Mouse (Mus musculus) hindlimb bud, embryonic 11.5 days (tissue): ENCODE measurements at regions not wholly inside any gene's neighbourhood (a gene's known extent, or its start where the extent isn't known, plus 50 kb on each side); places are given as distances from the start of the nearest gene placed in this dataset.

ENCODE experiments used
- DNase-seq: peaks from one replicate; pipeline ENCODE4 v3.0.0-alpha.2; 2012; ENCODE audit warnings: low read depth, low spot score; ENCODE audit errors: extremely low spot score

- DNase-seq: peak; percentile 64
These were observed 100.2 kb upstream of the Ccnd2 start for GRCm38 (mm10) chr6:127252000-127252721.

DNA sequence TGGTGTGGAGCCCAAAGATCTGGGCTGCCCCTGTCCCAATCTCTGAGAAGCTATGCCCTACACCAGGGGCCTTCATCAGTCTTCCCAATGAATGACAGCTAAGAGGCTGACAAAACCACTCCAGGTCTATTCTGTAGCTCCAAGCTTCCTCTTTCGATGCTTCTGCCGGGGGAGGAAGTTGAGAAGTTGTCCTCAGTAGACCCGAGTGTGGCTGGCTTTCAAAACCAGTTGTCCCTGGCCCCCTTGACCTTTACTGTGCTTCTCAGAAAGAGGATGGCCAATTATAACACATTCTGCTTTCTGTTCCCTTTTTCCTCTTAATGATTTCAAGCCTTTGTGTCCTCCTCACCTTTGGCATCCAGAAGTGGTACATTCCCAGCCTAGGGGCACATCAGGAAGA lies 101.9 kb upstream of the Ccnd2 start:
- DNase-seq: no peak

DNA sequence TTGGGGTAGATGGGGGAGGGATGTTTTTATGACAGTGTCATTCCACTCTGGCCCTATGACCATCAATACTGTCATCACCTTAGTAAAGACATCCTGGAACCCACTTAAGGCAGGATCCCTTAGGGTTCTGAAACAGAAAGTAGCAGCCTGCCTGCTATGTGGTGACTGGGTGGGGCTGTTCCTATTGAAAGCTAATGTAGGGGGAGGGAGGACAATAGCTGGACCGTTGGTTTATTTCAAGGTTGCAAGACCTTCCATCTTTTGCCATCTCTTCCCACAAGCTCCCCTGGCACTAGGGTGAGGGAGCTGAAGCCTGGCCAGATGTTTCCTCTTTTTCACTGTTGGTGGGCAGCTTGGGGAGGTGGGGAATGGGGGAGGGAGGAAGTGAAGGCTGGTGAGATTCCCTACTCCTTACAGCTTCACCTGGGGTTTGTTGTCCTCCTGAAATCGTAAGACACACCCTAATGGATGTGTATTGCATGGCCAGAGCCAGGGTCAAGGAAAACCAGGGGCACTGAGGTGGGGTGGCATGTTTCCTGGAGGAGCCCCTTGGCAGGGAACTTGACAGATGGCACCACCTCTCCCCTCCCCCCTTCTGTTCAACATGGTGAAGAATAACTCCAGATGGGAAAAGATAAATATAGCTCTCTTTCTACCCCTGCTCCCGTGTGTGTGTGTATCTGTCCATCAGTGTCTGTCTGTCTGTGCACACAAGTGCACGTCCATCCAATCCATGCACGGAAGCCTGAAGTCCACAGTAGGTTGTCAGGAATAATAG lies 112.1 kb upstream of the Ccnd2 start:
- no peak for DNase-seq

DNA sequence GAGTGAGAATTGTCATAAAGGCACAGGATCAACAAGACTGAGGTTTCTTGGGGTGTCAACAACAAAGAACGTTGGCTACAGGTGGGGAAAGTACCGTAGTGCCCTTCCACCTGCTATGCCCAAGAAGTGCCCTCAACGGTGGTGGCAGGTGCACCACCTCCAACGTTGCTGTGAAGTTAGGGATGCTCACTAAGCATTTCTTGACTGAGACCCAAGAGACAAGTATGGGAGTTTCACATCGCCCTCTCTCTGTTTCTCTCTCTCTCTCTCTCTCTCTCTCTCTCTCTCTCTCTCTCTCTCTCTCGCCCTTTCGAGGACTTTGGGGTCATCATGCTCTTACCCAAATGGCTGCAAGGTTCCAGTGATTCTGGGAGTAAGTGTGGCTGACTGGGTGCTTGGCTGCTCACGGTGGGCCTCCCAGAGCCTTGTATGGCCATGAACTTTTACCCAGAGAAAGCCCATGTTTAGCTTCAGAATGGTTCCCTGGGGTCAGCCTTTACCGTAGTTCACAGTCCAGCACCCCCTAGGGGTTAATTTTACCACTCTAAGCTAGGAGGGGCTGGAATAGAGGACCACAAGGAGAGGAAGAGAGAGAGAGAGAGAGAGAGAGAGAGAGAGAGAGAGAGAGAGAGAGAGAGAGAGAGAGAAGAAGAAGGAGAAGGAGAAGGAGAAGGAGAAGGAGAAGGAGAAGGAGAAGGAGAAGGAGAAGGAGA lies 113.2 kb upstream of the Ccnd2 start:
- no peak for DNase-seq

GRCm38 (mm10) chr6:127265901-127266812 lies 114.2 kb upstream of the Ccnd2 start:
- no peak for DNase-seq

DNA sequence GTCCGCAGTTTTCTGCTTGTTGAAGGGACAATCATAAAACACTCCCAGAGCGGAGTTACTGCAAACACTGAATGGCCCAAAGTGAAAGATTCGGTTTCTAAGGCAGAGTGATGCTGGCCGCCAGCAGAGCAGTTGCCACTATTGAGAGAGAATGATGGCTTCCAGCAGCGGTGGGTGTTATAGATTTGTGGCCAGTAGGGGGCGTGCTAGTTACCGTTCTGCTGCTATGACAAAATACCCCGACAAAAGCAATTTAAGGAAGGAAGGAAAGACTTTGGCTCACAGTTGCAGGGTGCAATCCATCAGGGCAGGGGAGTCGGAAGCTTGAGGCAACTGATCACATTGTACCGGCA lies 114.8 kb upstream of the Ccnd2 start:
- DNase-seq: no peak

GRCm38 (mm10) chr6:127269021-127269420 lies 117.0 kb upstream of the Ccnd2 start:
- DNase-seq: no peak

GRCm38 (mm10) chr6:127269525-127270044 lies 117.6 kb upstream of the Ccnd2 start:
- no peak for DNase-seq

- no peak for DNase-seq
These were observed 118.8 kb upstream of the Ccnd2 start for GRCm38 (mm10) chr6:127270774-127271173.

- no peak for DNase-seq
These were observed 119.4 kb upstream of the Ccnd2 start for GRCm38 (mm10) chr6:127271418-127271817.

DNA sequence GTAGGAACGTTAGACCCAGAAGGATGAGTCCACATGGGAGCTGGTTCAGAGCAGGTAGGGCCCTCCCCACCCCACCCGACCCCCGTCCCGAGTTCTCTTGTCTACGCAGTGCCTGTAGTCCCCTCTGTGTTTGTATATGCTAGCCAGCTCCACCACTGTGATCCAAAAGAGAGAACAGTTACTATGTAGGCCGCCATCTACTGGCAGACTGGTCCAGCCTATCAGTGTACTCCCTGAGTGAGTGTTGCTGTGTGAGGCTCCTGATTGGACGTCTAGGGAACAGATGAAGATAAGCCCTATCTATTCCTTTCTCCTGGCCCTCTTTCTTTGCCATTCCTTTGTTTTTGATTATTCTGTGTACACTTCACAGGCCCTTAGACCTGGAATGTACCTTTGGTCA lies 120.6 kb upstream of the Ccnd2 start:
- no peak for DNase-seq

DNA sequence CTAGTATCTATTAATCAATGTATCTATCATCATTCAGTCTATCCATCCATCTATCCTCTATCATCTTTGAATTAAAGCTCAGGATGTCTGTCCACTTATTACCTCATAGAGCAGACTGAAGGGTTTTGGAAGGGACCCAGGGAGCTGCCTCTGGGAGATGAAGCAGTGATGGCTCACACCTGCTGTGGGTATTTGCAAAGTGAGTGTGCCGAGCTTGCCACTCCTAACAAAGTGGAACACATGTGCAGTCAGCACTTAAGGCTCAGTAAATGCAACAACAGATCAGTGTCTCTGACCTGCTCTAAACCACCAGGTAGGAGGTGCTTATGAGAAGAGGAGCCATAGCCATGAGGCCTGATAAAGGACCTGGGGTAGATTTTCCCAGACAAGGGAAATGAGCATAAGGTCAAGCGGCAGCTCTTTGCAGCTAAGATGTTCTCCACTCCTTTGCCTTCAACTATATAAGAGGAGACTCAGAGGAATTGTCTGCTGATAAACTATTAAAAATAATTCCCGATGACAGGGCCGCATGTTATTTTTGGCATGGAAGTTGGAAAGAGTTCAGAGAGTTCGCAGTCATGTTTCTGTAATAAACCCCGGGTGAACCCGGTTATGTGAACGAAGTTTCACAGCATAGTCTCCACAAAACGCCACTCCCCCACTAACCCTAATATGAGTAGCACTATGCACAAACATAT lies 122.9 kb upstream of the Ccnd2 start:
- no peak for DNase-seq

GRCm38 (mm10) chr6:127275430-127275784 lies 123.4 kb upstream of the Ccnd2 start:
- DNase-seq: no peak

GRCm38 (mm10) chr6:127276362-127276761 lies 124.4 kb upstream of the Ccnd2 start:
- DNase-seq: no peak

DNA sequence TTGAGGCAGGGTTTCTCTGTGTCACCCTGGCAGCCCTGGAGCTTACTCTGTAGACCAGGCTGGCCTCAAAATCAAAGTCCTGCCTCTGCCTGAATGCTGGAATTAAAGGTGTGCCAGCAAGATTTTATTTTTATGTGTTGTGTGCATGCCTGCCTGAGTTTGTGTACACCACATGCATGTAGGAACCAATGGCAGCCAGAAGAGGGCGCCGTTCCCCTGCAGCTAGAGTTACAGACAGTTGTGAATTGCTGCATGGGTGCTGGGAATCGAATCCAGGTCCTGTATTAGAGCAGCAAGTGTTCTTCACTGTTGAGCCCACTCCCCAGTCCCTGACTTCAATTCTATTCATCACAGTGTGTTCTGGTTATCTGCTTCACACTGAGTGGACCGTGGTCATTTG lies 126.4 kb upstream of the Ccnd2 start:
- no peak for DNase-seq

DNA sequence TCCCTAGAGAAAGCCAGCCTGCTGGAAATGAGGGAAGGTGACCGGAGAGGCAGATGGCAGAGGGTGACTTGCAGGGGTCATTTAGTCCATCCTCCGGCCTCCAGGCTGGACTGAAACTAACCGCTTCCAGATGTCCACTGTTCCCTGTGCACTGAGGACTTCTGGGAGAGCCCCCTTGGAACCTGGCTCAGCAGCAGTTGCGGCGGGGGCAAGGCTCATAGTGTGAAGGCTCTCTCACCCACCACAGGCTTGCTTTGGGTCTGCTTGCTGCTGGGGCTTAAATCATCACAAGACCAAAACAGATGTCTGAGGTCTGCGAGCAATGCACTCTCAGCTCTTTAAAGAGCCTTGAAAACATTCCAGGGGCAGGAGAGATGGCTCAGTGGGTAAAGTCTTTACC lies 132.2 kb upstream of the Ccnd2 start:
- DNase-seq: no peak

GRCm38 (mm10) chr6:127286681-127287476 lies 134.9 kb upstream of the Ccnd2 start:
- DNase-seq: no peak

DNA sequence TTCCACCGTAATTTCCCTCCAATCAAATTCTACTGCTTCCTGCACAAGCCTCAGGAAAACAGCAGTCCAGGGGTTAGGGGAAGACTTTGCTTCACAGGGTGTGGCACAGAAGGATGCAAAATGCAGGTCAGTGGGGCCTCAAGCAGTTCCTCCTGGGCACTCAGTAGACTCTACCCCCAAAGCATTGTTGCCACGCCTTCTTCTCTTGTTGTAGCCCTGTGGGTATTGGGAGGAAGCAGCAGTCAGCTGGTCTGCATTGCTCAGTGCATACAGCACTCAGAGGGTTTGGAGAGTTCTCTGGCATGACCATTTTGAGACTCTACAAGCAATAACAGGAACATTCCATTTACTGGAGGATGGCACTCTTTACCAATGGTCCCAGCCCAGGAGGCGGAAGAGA lies 137.0 kb upstream of the Ccnd2 start:
- DNase-seq: no peak

DNA sequence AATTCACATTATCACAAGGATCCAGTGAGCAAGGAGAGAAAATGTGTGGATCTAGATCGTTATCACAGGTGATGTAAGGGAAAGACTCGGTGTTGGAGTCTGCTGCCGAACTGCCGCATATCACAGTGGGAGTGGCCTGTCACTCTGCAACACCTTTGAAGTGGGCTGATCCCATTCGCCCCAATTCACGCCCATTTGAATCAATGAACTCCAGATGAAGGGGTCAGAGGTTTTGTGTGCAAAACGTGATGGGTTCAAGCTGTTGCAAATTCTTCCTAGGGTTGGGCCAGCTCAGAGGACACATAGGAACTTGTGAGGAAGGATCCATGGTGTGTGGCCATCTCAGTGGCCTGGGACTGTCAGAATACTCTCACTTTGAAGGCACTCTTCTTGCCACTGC lies 139.9 kb upstream of the Ccnd2 start:
- no peak for DNase-seq
